Mouse (Mus musculus) CD8-positive naive resting alpha-beta T cell, adult 2 months (primary cell): ENCODE results near the gene Fos.

ENCODE experiments used
- DNase-seq, 2 experiments: peaks; one replicate each; pipeline ENCODE4 v3.0.0; 2022; ENCODE audit warnings: low read depth in 2 of 2, low spot score in 2 of 2

Fos gene

DNA sequence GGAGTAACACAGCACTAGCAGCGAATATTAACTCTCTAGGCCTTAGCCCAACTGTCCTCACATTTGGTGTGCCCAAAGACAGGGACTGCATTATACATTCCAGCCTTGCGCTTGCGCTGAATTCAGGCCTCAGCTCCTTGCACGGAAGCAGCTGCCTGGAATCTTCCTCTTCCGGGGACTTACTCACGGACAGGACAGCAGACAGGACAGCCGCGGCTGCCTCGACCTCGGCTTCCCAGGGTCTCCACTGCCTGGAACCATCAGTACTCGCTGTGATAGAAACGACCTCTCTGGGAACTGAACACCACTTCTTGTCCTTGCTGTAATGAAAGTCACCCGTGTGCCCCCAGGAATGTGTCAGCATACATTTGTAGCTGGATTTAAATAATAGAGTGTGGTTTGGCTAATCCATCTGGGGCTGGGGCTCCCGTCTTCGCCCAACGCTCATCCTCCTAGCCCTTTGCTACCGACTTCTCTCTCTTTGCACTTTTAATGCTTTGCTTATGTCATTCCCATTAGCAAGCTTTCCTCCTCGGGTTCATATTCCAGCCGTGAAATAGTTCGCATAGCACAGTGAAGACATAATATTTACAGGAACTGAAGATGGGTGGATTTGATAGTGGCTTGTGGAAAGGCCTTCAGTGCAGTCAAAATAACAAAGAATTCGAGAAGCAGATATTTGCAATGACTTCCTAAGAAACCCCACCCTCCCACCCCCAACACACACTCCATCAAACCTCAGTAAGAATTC lies 11.6 kb upstream of the Fos start:
- DNase-seq: no peak

DNA sequence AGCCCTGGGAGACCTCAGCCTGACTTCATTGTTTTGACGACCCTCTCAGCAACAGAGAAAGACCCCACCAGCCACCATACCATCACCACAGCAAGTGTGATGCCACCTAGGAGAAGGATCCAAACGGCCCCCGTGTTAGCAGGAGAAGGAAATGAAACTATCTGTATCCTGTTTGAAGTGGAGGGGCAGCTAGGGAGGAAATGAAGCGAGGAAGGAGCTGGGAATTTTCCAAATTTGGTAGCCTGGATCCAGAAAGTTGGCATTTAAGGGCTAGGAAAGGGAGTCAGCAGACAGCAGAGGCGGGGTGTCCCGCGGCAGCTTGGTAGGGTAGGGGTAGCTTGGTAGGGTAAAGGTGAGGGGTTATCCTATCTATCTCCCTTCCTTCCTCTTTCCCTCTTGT lies 10.9 kb upstream of the Fos start:
- no peak for DNase-seq

DNA sequence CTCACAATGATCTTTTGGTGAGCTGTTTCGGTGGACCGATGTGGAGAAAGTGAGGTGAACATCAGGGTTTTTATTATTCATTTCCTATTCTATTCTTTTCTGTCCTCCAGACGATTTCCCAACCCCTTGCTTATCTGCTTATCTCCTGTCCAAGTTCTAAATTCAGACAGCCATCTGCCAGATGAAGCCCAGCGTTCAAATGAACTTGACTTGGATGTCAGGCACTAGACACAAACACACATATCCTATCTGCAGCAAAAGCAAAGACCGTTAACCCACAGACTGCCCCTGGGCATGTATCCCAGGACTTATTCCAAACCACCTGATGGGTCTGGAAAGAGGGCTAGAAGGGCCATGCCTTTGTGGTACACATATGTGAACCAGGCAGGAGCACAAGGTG lies 9.3 kb upstream of the Fos start:
- DNase-seq: no peak

DNA sequence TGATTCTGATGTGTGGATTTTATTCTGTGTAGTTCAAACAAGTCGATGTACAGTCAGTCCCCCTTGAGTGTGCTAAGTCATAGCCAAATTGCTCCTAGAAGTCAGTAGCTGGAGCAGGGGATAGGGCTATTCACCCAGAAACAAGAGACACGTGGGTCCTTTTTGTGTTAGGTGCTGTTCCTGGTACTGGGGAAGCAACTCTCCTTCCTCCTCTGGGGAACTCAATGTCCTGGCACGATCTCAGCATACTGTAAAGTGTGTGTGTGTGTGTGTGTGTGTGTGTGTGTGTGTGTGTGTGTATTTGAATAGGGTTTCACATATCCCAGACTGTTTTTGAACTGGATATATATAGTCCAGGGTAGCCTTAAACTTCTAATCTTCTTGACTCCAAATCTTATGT lies 8.8 kb upstream of the Fos start:
- DNase-seq: no peak

DNA sequence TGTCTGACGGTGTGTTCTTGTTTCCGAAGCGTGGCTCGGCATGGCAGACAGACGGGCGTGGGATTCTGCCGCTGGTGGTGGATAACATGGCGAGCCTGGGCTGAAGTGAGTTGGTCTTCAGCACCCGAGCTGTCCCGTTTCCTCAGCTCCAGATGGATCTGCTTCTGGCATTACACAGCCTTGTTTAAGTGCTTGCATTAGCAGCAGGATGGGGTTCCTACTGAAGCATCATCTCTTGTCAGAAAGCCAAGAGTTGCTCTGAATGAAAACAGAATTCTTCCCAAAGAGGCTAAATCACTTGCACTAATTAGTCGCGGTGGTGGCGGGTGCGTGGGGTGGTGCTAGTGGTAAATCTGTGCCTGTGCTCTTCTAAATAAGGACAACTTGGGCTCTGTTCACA lies 5.8 kb upstream of the Fos start:
- DNase-seq: no peak

DNA sequence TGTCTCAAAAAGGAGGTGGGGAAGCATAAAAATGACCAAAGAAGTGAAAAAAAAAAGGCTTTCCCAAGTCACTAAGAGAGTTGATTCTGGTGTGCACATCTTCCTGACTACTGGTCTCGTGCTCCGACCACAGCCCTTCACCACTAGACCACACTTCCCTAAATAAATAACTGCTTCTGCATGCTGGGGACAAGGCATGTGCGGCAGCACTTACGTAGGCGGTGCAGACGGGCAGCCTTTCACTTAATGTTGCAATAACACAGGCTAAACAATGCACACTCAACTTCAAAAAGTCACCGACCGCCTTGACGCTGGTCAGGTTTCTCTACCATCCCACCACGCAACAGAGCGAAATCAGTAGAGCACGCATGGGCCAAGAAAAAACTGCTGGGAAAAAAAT lies 5.0 kb upstream of the Fos start:
- peak; percentile 45 to 51 for DNase-seq

DNA sequence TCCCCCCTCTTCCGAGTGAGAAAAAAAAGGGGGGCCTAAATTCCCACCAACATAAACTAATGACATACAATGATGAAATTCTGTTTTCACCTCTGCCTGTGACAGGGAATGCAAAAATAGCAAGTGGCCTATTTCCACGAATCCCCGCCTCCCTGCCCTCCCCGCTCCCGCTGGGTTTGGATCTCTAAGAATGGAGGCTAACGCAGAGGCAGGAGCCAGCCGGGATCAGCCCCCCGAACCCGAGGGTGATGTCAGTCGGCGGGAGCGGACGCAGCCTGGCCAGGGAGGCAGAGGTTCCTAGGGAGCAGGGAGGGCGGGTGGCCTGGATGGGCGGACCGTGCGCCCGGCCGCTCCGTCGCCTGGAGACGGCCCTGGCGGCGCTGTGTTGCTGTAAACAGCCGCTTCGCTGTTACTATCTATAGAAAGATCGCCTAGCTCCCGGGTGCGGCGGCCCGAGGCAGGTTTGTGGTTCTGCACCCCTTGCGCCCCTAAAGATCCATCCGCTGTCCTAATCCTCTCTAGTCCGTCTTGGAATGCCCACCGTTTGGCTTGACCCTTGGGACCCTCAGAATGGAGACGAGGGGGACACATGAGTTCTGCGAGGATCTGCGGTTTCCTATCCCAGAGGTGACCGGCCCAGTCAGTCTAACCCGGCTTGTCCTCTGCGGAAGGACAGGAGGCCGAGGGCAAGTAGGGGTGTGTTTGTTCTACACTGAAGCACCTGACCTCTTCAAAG lies 1.6 kb upstream of the Fos start:
- no peak for DNase-seq

DNA sequence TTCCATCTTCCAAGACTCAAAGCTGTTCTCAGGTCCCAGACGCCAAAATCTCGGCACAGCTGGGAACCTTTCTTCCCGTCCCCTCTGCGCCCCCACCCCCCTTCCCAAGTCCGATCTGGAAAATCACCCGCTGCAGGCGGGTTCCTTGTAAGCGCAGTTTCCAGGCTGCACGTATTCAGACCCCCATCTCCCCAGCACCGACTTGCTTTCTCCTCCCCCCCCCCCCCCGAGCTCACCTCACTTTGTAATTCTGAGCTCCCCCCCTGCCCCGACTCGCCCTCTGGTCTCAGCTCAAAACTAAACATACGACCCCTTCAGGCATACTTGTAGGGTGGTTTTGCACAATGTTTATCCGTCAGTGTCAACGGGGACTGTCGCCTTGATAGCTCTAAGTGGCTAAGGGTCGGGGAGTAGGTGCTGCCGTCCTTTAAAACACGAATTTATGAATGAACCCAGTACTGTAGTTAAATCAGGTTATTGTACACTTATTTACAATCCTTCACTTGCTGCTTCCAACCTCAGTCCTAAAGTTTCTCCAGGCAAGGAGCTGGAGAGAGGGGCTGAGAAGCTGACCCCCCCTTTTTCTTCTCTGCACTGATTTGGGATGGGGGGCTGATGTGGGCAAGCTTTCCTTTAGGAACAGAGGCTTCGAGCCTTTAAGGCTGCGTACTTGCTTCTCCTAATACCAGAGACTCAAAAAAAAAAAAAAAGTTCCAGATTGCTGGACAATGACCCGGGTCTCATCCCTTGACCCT lies 857 bp upstream of the Fos start:
- DNase-seq: no peak

DNA sequence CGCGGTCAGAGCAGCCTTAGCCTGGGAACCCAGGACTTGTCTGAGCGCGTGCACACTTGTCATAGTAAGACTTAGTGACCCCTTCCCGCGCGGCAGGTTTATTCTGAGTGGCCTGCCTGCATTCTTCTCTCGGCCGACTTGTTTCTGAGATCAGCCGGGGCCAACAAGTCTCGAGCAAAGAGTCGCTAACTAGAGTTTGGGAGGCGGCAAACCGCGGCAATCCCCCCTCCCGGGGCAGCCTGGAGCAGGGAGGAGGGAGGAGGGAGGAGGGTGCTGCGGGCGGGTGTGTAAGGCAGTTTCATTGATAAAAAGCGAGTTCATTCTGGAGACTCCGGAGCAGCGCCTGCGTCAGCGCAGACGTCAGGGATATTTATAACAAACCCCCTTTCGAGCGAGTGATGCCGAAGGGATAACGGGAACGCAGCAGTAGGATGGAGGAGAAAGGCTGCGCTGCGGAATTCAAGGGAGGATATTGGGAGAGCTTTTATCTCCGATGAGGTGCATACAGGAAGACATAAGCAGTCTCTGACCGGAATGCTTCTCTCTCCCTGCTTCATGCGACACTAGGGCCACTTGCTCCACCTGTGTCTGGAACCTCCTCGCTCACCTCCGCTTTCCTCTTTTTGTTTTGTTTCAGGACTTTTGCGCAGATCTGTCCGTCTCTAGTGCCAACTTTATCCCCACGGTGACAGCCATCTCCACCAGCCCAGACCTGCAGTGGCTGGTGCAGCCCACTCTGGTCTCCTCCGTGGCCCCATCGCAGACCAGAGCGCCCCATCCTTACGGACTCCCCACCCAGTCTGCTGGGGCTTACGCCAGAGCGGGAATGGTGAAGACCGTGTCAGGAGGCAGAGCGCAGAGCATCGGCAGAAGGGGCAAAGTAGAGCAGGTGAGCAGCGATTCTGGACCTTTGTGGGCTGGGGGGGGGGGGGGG lies 875 bp downstream of the Fos start:
- peak; percentile 62 to 69 for DNase-seq

DNA sequence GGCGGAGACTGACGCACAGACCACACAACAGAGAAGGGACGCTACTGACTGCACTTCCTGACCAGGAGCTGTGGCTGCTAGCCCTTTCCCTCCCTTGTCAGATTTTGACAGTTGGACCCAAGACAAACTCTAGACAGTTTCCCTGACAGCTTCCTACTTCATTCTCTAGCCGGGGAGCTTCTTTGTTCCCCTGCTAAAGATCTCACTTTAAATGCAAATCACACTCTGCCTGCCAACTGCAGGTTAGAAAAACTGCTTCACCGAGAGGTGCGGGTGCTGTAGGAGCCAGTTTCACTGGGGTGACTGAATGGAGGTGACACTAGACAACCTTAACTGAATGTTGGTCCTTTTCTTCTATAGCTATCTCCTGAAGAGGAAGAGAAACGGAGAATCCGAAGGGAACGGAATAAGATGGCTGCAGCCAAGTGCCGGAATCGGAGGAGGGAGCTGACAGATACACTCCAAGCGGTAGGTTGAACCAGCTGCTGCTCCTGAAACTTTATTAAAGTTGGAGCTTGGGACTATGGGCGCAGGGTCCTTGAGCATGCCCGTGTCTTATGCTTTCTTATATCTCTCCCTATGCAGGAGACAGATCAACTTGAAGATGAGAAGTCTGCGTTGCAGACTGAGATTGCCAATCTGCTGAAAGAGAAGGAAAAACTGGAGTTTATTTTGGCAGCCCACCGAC lies 1.7 kb downstream of the Fos start:
- no peak for DNase-seq

DNA sequence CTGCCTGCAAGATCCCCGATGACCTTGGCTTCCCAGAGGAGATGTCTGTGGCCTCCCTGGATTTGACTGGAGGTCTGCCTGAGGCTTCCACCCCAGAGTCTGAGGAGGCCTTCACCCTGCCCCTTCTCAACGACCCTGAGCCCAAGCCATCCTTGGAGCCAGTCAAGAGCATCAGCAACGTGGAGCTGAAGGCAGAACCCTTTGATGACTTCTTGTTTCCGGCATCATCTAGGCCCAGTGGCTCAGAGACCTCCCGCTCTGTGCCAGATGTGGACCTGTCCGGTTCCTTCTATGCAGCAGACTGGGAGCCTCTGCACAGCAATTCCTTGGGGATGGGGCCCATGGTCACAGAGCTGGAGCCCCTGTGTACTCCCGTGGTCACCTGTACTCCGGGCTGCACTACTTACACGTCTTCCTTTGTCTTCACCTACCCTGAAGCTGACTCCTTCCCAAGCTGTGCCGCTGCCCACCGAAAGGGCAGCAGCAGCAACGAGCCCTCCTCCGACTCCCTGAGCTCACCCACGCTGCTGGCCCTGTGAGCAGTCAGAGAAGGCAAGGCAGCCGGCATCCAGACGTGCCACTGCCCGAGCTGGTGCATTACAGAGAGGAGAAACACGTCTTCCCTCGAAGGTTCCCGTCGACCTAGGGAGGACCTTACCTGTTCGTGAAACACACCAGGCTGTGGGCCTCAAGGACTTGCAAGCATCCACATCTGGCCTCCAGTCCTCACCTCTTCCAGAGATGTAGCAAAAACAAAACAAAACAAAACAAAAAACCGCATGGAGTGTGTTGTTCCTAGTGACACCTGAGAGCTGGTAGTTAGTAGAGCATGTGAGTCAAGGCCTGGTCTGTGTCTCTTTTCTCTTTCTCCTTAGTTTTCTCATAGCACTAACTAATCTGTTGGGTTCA lies 2.5 kb downstream of the Fos start:
- DNase-seq: no peak

DNA sequence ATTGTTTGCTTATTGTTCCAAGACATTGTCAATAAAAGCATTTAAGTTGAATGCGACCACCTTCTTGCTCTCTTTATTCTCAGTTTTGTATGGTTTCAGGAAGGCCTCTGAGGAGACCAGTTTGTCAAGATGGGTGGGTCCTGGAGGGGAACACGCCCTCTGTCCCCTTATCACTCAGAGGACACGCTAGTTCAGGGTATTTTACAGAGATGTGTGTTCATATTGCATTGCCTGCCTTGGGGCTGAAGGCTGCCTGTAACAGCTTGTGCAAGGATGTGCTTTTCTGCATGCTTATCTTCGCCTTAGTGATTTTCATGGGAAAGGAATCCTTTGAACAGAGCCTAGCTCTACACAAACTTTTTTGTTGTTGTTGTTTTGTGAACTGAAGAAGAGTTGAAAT lies 3.5 kb downstream of the Fos start:
- DNase-seq: no peak

DNA sequence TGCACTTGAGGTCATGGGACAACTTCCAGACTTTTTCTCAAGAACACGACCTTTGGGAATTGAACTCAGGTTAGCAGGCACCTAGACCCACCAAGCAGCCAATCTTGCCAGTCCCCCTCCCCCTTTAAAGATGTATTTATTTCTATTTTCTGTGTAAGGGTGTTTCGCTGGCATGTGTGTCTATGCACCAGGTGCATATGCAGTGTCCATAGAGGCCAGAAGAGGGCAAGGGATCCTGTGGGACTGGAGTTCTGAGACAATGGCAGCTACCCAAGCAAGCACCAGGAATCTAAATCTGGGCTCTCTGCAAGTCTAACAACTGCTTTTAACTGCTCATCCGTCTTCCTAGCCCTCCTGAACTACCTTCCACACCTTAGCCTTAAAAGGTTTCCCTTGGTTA lies 4.1 kb downstream of the Fos start:
- DNase-seq: no peak

DNA sequence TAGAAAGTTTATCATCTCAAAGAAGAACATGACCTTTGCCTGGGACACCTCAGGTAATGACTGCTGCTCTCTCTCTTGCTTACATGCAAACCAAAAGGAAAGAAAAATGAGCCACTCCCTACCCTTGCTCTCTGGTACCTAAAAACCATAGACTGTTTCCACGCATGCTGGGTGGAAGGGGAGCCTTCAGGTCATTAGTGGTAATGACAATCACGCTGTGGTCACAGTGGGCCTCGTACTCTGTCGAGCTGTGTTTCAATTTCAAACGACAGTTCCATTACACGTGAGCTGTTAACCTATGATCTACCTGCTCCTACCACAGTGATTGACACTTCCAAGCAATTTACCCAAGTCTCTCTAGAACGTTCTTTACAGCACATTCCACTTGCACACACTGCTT lies 5.0 kb downstream of the Fos start:
- DNase-seq: no peak

DNA sequence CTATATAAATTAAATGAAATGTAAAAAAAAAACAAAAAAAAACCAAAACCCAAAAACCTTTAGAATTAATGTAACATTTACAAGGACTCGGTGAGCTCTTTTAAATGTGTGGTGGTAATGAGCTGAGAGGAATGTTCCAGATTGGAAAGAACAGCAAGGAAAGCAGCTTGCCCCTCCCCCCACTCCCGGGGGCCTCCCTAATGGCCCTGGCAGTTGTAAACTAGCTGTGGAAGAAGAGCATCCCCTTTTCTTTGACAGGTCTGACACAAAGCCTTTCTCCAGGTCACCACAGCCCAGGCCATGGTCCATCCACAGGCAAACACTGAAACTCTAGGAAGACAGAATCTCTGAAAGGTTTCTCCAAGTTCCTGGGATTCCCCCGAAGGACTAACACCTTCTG lies 5.5 kb downstream of the Fos start:
- no peak for DNase-seq

DNA sequence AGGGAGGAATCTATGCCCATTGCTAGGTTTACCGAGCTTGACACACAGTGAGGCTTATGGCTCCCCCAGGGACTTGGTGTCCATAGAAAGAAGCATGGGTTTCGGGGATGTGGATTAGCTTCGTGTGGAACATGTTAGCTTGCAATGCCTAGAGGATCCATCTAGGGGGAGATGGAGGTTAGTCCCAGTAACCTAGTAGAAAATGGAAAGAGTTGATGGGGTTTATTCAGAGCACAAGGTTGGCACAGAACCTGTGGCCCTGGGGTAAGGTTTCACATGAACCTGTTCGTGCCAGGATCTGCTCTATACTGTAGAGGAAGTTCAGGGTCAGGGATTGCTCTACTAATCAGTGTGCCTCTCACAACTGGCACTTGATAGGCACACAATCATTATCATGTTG lies 9.5 kb downstream of the Fos start:
- no peak for DNase-seq

DNA sequence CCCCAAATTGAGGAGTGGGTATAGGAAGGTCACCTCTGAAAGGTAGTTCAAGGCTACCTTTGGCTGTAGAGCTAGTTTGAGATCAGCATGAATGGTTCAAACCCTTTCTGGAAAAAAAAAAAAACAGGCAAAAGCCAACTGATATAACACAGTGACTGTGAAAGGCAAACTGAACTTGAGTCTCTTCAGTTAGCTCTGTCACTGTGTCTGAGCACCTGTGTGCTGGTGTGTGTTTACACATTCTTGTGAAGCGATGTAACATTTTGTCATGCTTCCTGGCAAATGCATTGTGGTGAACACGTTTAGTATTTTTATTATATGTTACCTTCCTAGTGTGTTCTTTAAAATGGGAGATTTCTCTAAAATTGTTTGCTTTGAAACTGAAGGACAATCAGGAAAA lies 11.0 kb downstream of the Fos start:
- no peak for DNase-seq

DNA sequence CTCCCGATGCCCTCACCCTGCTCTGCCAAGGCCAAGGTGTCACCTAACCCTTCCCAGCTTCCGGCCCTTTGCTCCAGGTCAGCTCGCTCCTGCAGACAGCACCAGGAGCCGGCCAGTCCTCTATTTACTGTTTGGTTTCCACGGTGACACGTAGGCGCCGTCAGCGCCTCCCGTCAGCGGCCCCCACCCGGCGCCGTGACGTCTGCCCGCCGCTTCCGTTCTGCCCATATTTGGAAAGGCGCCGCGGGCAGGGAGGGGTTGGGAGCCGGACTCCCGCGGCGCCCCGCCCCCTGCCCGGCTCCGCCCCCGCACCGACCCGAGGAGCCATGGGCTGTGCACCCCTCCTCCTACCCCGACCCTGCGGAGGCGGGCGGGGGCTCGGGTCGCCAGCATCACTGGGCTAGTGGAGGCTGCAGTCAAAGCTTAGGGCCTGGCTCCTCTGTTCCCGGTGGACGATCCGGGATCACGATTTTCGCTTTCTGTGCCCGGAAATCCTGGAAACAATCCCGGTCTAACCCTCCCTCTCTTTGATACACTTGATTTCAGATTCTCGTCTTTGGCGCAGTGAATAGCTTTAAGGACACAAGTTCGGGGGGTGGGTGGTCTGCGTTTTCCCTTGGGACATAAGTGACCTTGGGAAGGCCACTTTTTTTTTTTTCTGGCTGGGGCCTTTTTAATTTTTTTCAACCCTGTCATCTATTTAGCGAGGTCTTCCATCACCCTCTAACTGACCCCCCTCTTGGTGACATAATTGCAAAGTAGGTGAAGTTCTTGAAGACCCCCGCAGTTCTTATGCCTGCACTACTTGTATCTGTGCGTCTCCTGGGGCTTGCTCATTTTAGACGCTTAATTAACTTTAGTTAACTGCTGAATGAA lies 12.4 kb downstream of the Fos start:
- peak; percentile 90 to 91 for DNase-seq

DNA sequence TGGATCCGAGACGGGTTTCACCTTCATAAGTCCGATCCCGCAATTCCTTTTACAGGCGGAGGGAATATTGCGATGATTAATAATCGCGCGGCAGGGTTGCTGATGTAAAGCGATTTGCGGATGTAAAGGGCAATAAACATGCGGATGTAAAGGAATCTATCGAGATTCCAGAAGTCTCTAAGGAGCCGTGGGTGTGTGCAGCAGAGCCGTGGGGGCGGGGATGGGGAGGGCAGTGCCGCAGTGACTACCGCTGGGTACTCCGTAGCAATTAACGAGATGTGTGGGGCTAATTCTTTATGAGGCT lies 13.0 kb downstream of the Fos start:
- DNase-seq: no peak
